Mouse (Mus musculus): ENCODE data around the gene Satb1. TPM values are rescaled to one million over a fixed set of nuclear protein-coding genes. Genes with fewer than 3 reads are reported as not detected.

The Satb1 gene
- polyA plus RNA-seq, 1 experiment from 2014 or later: 31.9 TPM

DNA sequence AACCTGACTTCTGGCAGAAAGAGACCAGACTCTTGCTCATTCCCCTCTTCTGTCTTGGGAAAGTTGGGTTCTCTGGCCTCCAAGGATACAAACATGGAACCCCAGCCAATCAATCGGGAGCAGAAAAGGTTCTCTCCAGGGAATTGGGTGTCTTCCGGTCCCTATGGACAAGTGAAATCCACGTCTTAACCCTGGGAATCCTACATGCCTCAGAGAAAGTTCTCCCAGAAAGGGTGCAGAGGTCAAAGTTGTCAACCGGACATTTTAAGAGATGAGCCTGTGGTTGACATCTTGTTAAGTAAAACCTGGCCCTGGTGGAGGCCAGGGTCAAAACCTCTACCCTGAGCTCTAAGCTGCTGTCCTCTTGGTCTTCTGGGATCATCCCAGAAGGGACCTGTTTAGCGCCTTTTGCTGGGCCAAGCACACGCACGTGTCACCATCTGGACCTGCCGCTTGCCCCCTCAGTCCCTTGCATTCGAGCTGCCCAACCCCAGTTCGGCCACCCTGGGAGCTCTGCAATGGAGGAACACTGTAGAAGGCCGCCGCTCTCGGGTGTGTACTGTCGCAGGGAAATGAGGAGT, 1.9 kb downstream of the Satb1 start:
- Histone ChIP-seq H3K27ac (ENCODE audit: low read depth, low read length) (no peak overlapping the region), H3K4me3 (ENCODE audit: low read depth, low read length) (peak overlapping the region; percentile 74), H3K4me2 (peak overlapping the region; percentile 98), H3K36me3 (ENCODE audit: control insufficient read depth, insufficient read depth, low read length) (no peaks in the 10 kb centered on the region), H3K9me3 (ENCODE audit: control insufficient read depth, low read length) (no peaks in the 10 kb centered on the region), H3K4me1 (ENCODE audit: control insufficient read depth, insufficient read depth, low read length) (peaks cover 10% of the 10 kb centered on the region), H3K27me3 (ENCODE audit: control insufficient read depth, insufficient read depth, low read length) (peaks cover 22% of the 10 kb centered on the region), H3K9ac (ENCODE audit: low read length) (peak overlapping the region; percentile 73)
- DNase-seq (ENCODE audit: low spot score, missing footprints) (peak; percentile 86), ATAC-seq (ENCODE audit: low FRiP score) (no peak; the same call in 1 of the 2 replicates)
- 13% methylated on average over 14 of the region's 14 CpGs for WGBS

DNA sequence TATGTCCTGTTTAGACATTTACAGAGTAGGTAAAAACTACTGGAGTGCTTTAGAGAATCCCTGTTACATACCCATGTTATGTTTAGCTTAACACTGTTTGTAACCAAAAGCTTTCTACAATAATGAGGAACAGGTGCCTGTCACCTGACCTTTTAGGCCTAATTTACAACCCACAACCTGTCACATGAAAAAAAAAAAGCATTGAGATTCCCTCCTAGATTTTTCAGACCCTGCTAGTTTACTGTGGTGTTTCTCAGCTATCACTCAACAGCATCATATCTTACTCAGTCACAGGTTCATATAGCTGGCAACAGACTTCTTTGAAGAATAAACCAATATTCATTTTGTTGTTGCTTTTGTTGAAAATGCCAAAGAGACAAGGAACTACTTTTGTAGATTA, 3.7 kb downstream of the Satb1 start:
- ATAC-seq (ENCODE audit: low FRiP score): no peak
- Histone ChIP-seq H3K4me1 (ENCODE audit: control insufficient read depth, insufficient read depth, low read length) (peaks cover 10% of the 10 kb centered on the region), H3K9me3 (ENCODE audit: control insufficient read depth, low read length) (no peaks in the 10 kb centered on the region), H3K4me2 (no peak overlapping the region), H3K9ac (ENCODE audit: low read length) (no peak overlapping the region), H3K36me3 (ENCODE audit: control insufficient read depth, insufficient read depth, low read length) (no peaks in the 10 kb centered on the region), H3K27me3 (ENCODE audit: control insufficient read depth, insufficient read depth, low read length) (peaks cover 20% of the 10 kb centered on the region), H3K27ac (ENCODE audit: low read depth, low read length) (no peak overlapping the region), H3K4me3 (ENCODE audit: low read depth, low read length) (no peak overlapping the region)
- peak; percentile 45 for DNase-seq (ENCODE audit: low spot score, missing footprints)

GRCm38 (mm10) chr17:51827922-51828410, 5.1 kb downstream of the Satb1 start:
- Histone ChIP-seq H3K4me3 (ENCODE audit: low read depth, low read length) (no peak overlapping the region), H3K4me2 (no peak overlapping the region), H3K27ac (ENCODE audit: low read depth, low read length) (no peak overlapping the region), H3K4me1 (ENCODE audit: control insufficient read depth, insufficient read depth, low read length) (peaks cover 6% of the 10 kb centered on the region), H3K27me3 (ENCODE audit: control insufficient read depth, insufficient read depth, low read length) (peaks cover 12% of the 10 kb centered on the region), H3K36me3 (ENCODE audit: control insufficient read depth, insufficient read depth, low read length) (no peaks in the 10 kb centered on the region), H3K9ac (ENCODE audit: low read length) (no peak overlapping the region), H3K9me3 (ENCODE audit: control insufficient read depth, low read length) (no peaks in the 10 kb centered on the region)
- ATAC-seq (ENCODE audit: low FRiP score) (no peak), DNase-seq (ENCODE audit: low spot score, missing footprints) (peak; percentile 78)
- WGBS: 73% methylated on average over 8 of the region's 8 CpGs

DNA sequence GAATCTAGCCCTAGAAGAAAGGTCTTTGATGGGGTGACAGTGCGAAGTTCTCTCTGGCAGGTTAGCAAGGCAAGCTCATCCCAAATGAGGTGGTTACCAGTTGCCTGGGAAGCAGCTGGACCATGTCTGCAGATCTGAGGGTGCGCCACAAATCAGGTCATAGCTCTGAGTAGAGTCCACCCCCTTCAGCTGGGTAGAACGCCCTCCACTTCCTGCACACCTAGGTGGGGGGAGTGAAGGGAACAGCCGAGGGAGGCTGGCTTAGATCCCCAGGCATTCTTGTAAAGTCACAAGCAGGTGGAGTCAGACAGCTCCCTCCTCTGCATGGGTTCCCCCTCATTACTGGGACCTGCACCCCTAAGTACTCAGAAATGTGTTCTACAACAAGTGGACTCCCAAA, 6.6 kb downstream of the Satb1 start:
- Histone ChIP-seq H3K4me1 (ENCODE audit: control insufficient read depth, insufficient read depth, low read length) (peaks cover 3% of the 10 kb centered on the region), H3K9me3 (ENCODE audit: control insufficient read depth, low read length) (no peaks in the 10 kb centered on the region), H3K27ac (ENCODE audit: low read depth, low read length) (no peak overlapping the region), H3K4me3 (ENCODE audit: low read depth, low read length) (no peak overlapping the region), H3K9ac (ENCODE audit: low read length) (no peak overlapping the region), H3K27me3 (ENCODE audit: control insufficient read depth, insufficient read depth, low read length) (peaks cover 9% of the 10 kb centered on the region), H3K36me3 (ENCODE audit: control insufficient read depth, insufficient read depth, low read length) (no peaks in the 10 kb centered on the region), H3K4me2 (no peak overlapping the region)
- ATAC-seq (ENCODE audit: low FRiP score) (no peak), DNase-seq (ENCODE audit: low spot score, missing footprints) (no peak)
- WGBS: 73% methylated on average over 4 of the region's 4 CpGs

DNA sequence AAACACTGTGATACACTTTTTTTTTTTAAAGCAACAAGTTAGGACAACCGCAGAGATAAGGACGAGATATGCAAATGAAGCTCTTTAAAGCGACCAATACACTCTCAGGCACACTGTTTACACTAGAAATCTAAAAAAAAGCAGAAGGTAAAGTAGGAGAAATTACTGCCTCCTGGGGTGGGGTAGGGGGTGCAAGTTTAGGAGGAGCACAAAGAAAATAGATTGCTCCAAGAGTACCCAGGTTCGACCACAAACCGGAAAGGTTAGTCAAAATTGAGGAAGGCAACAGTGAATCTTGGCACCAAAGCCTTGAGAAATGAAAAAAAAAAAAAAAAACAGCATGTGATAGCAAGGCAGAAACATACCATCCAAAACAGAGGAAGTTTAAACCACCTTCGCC, 18.8 kb downstream of the Satb1 start:
- Histone ChIP-seq H3K9me3 (ENCODE audit: control insufficient read depth, low read length) (no peaks in the 10 kb centered on the region), H3K4me2 (no peak overlapping the region), H3K27ac (ENCODE audit: low read depth, low read length) (no peak overlapping the region), H3K27me3 (ENCODE audit: control insufficient read depth, insufficient read depth, low read length) (no peaks in the 10 kb centered on the region), H3K4me1 (ENCODE audit: control insufficient read depth, insufficient read depth, low read length) (peaks cover 11% of the 10 kb centered on the region), H3K4me3 (ENCODE audit: low read depth, low read length) (no peak overlapping the region), H3K9ac (ENCODE audit: low read length) (no peak overlapping the region), H3K36me3 (ENCODE audit: control insufficient read depth, insufficient read depth, low read length) (no peaks in the 10 kb centered on the region)
- no peak for DNase-seq (ENCODE audit: low spot score, missing footprints)
- ATAC-seq (ENCODE audit: low FRiP score): no peak
- 21% methylated on average over 6 of the region's 6 CpGs for WGBS

- H3K4me3 ChIP-seq (ENCODE audit: low read depth, low read length): peak overlapping the region; percentile 92
- peaks cover 11% of the 10 kb centered on the region for H3K4me1 ChIP-seq (ENCODE audit: control insufficient read depth, insufficient read depth, low read length)
- no peak for ATAC-seq (ENCODE audit: low FRiP score)
- H3K9ac ChIP-seq (ENCODE audit: low read length): peak overlapping the region; percentile 96
- H3K9me3 ChIP-seq (ENCODE audit: control insufficient read depth, low read length): no peaks in the 10 kb centered on the region
- H3K36me3 ChIP-seq (ENCODE audit: control insufficient read depth, insufficient read depth, low read length): no peaks in the 10 kb centered on the region
- WGBS: 5% methylated on average over 6 of the region's 6 CpGs
- peak overlapping the region; percentile 63 for H3K4me2 ChIP-seq
- H3K27ac ChIP-seq (ENCODE audit: low read depth, low read length): no peak overlapping the region
- no peak for DNase-seq (ENCODE audit: low spot score, missing footprints)
- H3K27me3 ChIP-seq (ENCODE audit: control insufficient read depth, insufficient read depth, low read length): no peaks in the 10 kb centered on the region
Observed at GRCm38 (mm10) chr17:51813784-51814120, 19.3 kb downstream of the Satb1 start.

GRCm38 (mm10) chr17:51812942-51813783, 19.9 kb downstream of the Satb1 start:
- peak; percentile 86 for ATAC-seq (ENCODE audit: low FRiP score)
- under 1% methylated on average over 52 of the region's 115 CpGs for WGBS

DNA sequence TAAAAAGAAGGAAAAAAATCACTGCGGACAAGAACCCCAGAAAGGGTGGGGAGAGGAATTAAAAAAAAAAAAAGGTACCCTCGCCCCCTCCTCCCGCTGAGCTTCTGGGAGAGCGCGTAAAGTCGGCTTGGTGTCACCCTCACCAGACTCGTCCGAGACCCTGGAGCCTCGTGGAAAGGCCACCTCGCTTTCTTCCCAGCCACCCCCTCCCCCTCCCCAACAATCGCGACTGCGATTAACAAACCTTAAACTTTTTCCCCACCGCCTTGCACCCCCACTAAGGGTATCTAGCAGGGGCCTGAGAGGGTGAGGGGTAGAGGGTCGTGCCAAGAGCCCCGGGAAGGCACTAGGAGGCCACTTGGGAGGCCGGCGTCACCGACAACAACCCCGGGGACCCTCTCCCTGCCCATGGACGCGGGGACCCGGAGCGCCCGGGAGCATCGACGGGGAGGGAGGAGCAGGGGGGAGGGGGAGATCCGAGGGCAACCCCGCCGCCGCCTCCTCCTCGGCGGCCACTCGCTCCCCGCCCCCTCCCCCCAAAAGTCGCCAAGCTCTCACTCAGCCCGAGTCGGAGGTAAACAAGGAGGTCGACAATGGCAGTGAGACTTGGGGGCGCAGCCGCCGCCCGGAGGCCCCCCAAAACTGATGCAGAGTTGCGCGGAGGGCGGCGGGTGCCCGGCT, 20.7 kb downstream of the Satb1 start:
- 0% methylated on average over 30 of the region's 48 CpGs for WGBS
- peaks cover 11% of the 10 kb centered on the region for H3K4me1 ChIP-seq (ENCODE audit: control insufficient read depth, insufficient read depth, low read length)
- peak; percentile 71 for ATAC-seq (ENCODE audit: low FRiP score)

More at GRCm38 (mm10) chr17:51812942-51813783, 19.9 kb downstream of the Satb1 start:
- peak overlapping the region; percentile 92 for H3K4me3 ChIP-seq (ENCODE audit: low read depth, low read length)
- peak overlapping the region; percentile 93 for H3K27ac ChIP-seq (ENCODE audit: low read depth, low read length)
- no peaks in the 10 kb centered on the region for H3K27me3 ChIP-seq (ENCODE audit: control insufficient read depth, insufficient read depth, low read length)
- no peaks in the 10 kb centered on the region for H3K36me3 ChIP-seq (ENCODE audit: control insufficient read depth, insufficient read depth, low read length)
- peak overlapping the region; percentile 63 for H3K4me2 ChIP-seq
- H3K4me1 ChIP-seq (ENCODE audit: control insufficient read depth, insufficient read depth, low read length): peaks cover 11% of the 10 kb centered on the region
- no peaks in the 10 kb centered on the region for H3K9me3 ChIP-seq (ENCODE audit: control insufficient read depth, low read length)
- peak; percentile 98 for DNase-seq (ENCODE audit: low spot score, missing footprints)
- H3K9ac ChIP-seq (ENCODE audit: low read length): peak overlapping the region; percentile 96

DNA sequence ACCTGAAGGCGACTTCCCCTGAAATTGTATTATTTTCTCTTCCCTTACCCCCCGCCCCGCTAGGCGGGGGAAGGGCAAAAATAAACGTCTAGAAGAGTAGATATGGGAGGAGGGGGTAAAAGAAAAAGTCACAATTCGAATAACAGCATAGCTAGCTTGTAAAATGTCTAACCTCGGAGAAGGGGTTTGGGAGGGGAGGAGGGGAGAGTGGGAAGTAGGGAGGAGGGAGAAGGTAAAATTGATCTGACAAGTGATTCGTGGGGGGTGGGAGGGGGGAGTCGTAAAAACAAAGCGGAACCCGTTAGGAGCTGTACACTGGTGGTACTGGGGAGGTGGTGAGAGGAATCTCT, 21.2 kb downstream of the Satb1 start:
- no peaks in the 10 kb centered on the region for H3K36me3 ChIP-seq (ENCODE audit: control insufficient read depth, insufficient read depth, low read length)
- no peaks in the 10 kb centered on the region for H3K27me3 ChIP-seq (ENCODE audit: control insufficient read depth, insufficient read depth, low read length)
- peak overlapping the region; percentile 93 for H3K27ac ChIP-seq (ENCODE audit: low read depth, low read length)
- under 1% methylated on average over 11 of the region's 11 CpGs for WGBS
- ATAC-seq (ENCODE audit: low FRiP score): peak; percentile 9; the same call in 1 of the 2 replicates
- peaks cover 11% of the 10 kb centered on the region for H3K4me1 ChIP-seq (ENCODE audit: control insufficient read depth, insufficient read depth, low read length)
- H3K4me2 ChIP-seq: peak overlapping the region; percentile 63
- peak overlapping the region; percentile 92 for H3K4me3 ChIP-seq (ENCODE audit: low read depth, low read length)
- no peak for DNase-seq (ENCODE audit: low spot score, missing footprints)
- H3K9me3 ChIP-seq (ENCODE audit: control insufficient read depth, low read length): no peaks in the 10 kb centered on the region
- peak overlapping the region; percentile 96 for H3K9ac ChIP-seq (ENCODE audit: low read length)

More for the DNA sequence above, 20.7 kb downstream of the Satb1 start:
- Histone ChIP-seq H3K27ac (ENCODE audit: low read depth, low read length) (peak overlapping the region; percentile 93), H3K4me2 (peak overlapping the region; percentile 63), H3K9ac (ENCODE audit: low read length) (peak overlapping the region; percentile 96), H3K27me3 (ENCODE audit: control insufficient read depth, insufficient read depth, low read length) (no peaks in the 10 kb centered on the region), H3K9me3 (ENCODE audit: control insufficient read depth, low read length) (no peaks in the 10 kb centered on the region), H3K4me3 (ENCODE audit: low read depth, low read length) (peak overlapping the region; percentile 92), H3K36me3 (ENCODE audit: control insufficient read depth, insufficient read depth, low read length) (no peaks in the 10 kb centered on the region)
- peak; percentile 95 for DNase-seq (ENCODE audit: low spot score, missing footprints)
